Mouse (Mus musculus): ENCODE results near the gene Rgl3. TPM values are rescaled to one million over a fixed set of nuclear protein-coding genes. Genes with fewer than 3 reads are reported as not detected.

Gene Rgl3
- total RNA-seq, 4 experiments from 2014 or later: 2.2 to 4.2 (median 2.6) TPM

GRCm38 (mm10) chr9:21923490-21924098 is 65.7 kb downstream of the Rgl3 start:
- no peak for DNase-seq (ENCODE audit: low spot score in 2 of 2)

- DNase-seq (ENCODE audit: low spot score in 2 of 2): no peak
Measured at GRCm38 (mm10) chr9:21923036-21923435, 66.2 kb downstream of the Rgl3 start.

Other genes with a start within 250 kb of the Rgl3 start
- gene Spc24, start 229.1 kb downstream of the Rgl3 start, total RNA-seq (2022): 1 to 10 TPM in 2 of 4 experiments, under 1 TPM in 2; 0.45 to 4.3 (median 2.1) TPM
- gene Kank2, start 190.7 kb downstream of the Rgl3 start, total RNA-seq (2022): 10 to 100 TPM in 2 of 4 experiments, 1 to 10 TPM in 2; 7.2 to 10.1 (median 9.3) TPM
- not detected for gene Angptl8, start 153.9 kb downstream of the Rgl3 start, total RNA-seq (2022)
- gene Dock6, start 136.8 kb downstream of the Rgl3 start, total RNA-seq (2022): 10 to 100 TPM; 12.7 to 23.0 (median 19.2) TPM
- gene Rab3d, start 71.3 kb downstream of the Rgl3 start, total RNA-seq (2022): 10 to 100 TPM; 16.9 to 23.5 (median 21.1) TPM
- 10 to 100 TPM; 18.7 to 22.5 (median 21.8) TPM for gene Ccdc159, start 62.0 kb downstream of the Rgl3 start, total RNA-seq (2022)
- 10 to 100 TPM; 42.8 to 49.1 (median 43.5) TPM for gene Tmem205, start 61.9 kb downstream of the Rgl3 start, total RNA-seq (2022)
- 100 to 1,000 TPM; 229 to 244 (median 235) TPM for gene Plppr2, start 52.4 kb downstream of the Rgl3 start, total RNA-seq (2022)
- 10 to 100 TPM; 12.0 to 14.0 (median 13.1) TPM for gene Swsap1, start 33.7 kb downstream of the Rgl3 start, total RNA-seq (2022)
- 10 to 100 TPM in 1 of 4 experiments, 1 to 10 TPM in 3; 6.6 to 11.3 (median 8.2) TPM for gene Epor, start 25.9 kb downstream of the Rgl3 start, total RNA-seq (2022)
- 10 to 100 TPM in 1 of 4 experiments, 1 to 10 TPM in 3; 6.5 to 12.3 (median 8.3) TPM for gene Ccdc151, start 13.2 kb upstream of the Rgl3 start, total RNA-seq (2022)
- 100 to 1,000 TPM in 3 of 4 experiments, 10 to 100 TPM in 1; 98.6 to 109 (median 104) TPM for gene Prkcsh, start 13.4 kb upstream of the Rgl3 start, total RNA-seq (2022)
- 100 to 1,000 TPM; 126 to 166 (median 145) TPM for gene Elavl3, start 62.6 kb upstream of the Rgl3 start, total RNA-seq (2022)
- gene Gm49318, start 81.8 kb upstream of the Rgl3 start, total RNA-seq (2022): not detected
- gene Zfp653, start 81.9 kb upstream of the Rgl3 start, total RNA-seq (2022): 10 to 100 TPM; 22.9 to 26.6 (median 23.9) TPM
- gene Ecsit, start 96.0 kb upstream of the Rgl3 start, total RNA-seq (2022): 10 to 100 TPM; 43.7 to 51.6 (median 45.7) TPM
- 1 to 10 TPM in 3 of 4 experiments, under 1 TPM in 1; 0.63 to 3.0 (median 1.0) TPM for gene Cnn1, start 109.8 kb upstream of the Rgl3 start, total RNA-seq (2022)
- 10 to 100 TPM; 55.4 to 61.7 (median 59.4) TPM for gene Elof1, start 127.7 kb upstream of the Rgl3 start, total RNA-seq (2022)
- gene Acp5, start 146.3 kb upstream of the Rgl3 start, total RNA-seq (2022): under 1 TPM in 3 of 4 experiments, not detected in 1; 0.54 to 0.98 (median 0.65) TPM
- gene Pigyl, start 167.4 kb upstream of the Rgl3 start, total RNA-seq (2022): 10 to 100 TPM; 37.1 to 47.5 (median 41.4) TPM
- under 1 TPM in 3 of 4 experiments, not detected in 1; 0.11 to 0.31 (median 0.12) TPM for gene Zfp872, start 198.6 kb upstream of the Rgl3 start, total RNA-seq (2022)
- 10 to 100 TPM; 21.2 to 23.1 (median 22.5) TPM for gene Zfp809, start 236.3 kb upstream of the Rgl3 start, total RNA-seq (2022)